Mouse (Mus musculus): ENCODE results near the gene Emc7.

GRCm38 (mm10) chr2:112520526-112521482 lies 66.0 kb downstream of the Emc7 start:
- TF ChIP-seq MAX (IDR thresholded peaks at IDR 0.05; ENCODE audit: low read length) (no peak), EP300 (IDR thresholded peaks at IDR 0.05; ENCODE audit: low read depth in 1 of 2, low read length in 2 of 2) (peak; percentile 75 to 77), CTCF (IDR thresholded peaks at IDR 0.05 in 2 of 3, conservative IDR thresholded peaks at IDR 0.05 in 1 of 3; ENCODE audit: control insufficient read depth in 1 of 3, insufficient read depth in 1 of 3, low read depth in 2 of 3, low read length in 3 of 3, poor library complexity in 1 of 3, severe bottlenecking in 1 of 3) (peak; percentile 34 to 65 (median 46); a peak in 5 of 6 replicates), POLR2A (IDR thresholded peaks at IDR 0.05; ENCODE audit: control insufficient read depth in 1 of 2, insufficient read depth in 1 of 2, low read depth in 1 of 2, low read length in 2 of 2, poor library complexity in 1 of 2) (no peak), MAFK (IDR thresholded peaks at IDR 0.05; ENCODE audit: borderline replicate concordance, low read depth, low read length) (no peak), MAZ (IDR thresholded peaks at IDR 0.05; ENCODE audit: low read depth, low read length) (0 out of 2 replicates have a peak, but pooled peaks have one; percentile 18)
